Comparison of ENCODE assay signal across 9 mouse cellular contexts in genomic region chrX:166727823-166728621, GRCm38 (mm10).
DNase-seq lines count a peak whose midpoint lies in the region; ATAC-seq lines count a peak whose summit lies in the region.
"Had no signal": no experiment of that assay in that cellular context is flagged by ENCODE, and none has a peak within 500 bp of the region (broad histone marks: within the 10 kb centered on the region; RNA-seq: fewer than 3 reads in every experiment).

No protein-coding gene starts in this region.

- no peaks in the 10 kb centered on the region for H3K9me3 ChIP-seq in forebrain, embryonic 14.5 days (replicated peaks; ENCODE audit: control insufficient read depth, low read length)
- no peaks in the 10 kb centered on the region for H3K9me3 ChIP-seq in midbrain, embryonic 12.5 days

- peak; percentile 90 for ATAC-seq in forebrain, embryonic 14.5 days
- ATAC-seq in midbrain, embryonic 12.5 days (ENCODE audit: low FRiP score, low read depth), result peak; percentile 96
- no peak for ATAC-seq in erythroblast, adult 5-6 weeks (replicated peaks; ENCODE audit: low FRiP score, poor library complexity, severe bottlenecking)

- DNase-seq in heart, adult 8-10 months (ENCODE audit: low spot score), result peak; percentile 1
- no peak for DNase-seq in heart, postnatal 36 days
- peak; percentile 2 to 5 for DNase-seq in cerebellum, adult 18-20 months
- peak; percentile 71 for DNase-seq in forebrain, embryonic 14.5 days (ENCODE audit: low spot score)
- DNase-seq in frontal cortex, postnatal 10 days (ENCODE audit: low spot score in 2 of 2), result no peak
- DNase-seq in layer of hippocampus, adult 8-10 months (ENCODE audit: low spot score in 2 of 2), result no peak
- DNase-seq: gastrocnemius, adult 2 months had no signal

- H3K36me3 ChIP-seq in forebrain, embryonic 14.5 days (ENCODE audit: control insufficient read depth, insufficient read depth, low read length), result no peaks in the 10 kb centered on the region
- H3K36me3 ChIP-seq in midbrain, embryonic 12.5 days, result no peaks in the 10 kb centered on the region

- H3K27me3 ChIP-seq in forebrain, embryonic 14.5 days (replicated peaks; ENCODE audit: control insufficient read depth, insufficient read depth, low read length), result no peaks in the 10 kb centered on the region
- peaks cover 47% of the 10 kb centered on the region for H3K27me3 ChIP-seq in midbrain, embryonic 12.5 days

- H3K4me2 ChIP-seq in forebrain, embryonic 14.5 days (ENCODE audit: low read length), result no peak overlapping the region
- H3K4me2 ChIP-seq in midbrain, embryonic 12.5 days (replicated peaks), result no peak overlapping the region

- intact Hi-C loops in heart, postnatal 36 days (cut with DNase I), result loop anchor here (5.0 kb wide), 1 partner anchor 249 kb away; no protein-coding TSS in a partner anchor

- H3K27ac ChIP-seq in forebrain, embryonic 14.5 days (ENCODE audit: low read depth, low read length), result no peak overlapping the region
- H3K27ac ChIP-seq in midbrain, embryonic 12.5 days (replicated peaks), result no peak overlapping the region; the same call in 1 of the 2 replicates
- H3K27ac ChIP-seq: gastrocnemius, adult 2 months had no signal

- no peaks in the 10 kb centered on the region for H3K4me1 ChIP-seq in forebrain, embryonic 14.5 days (ENCODE audit: control insufficient read depth, insufficient read depth, low read length)
- H3K4me1 ChIP-seq in midbrain, embryonic 12.5 days, result 0 out of 2 replicates have a peak, but pooled peaks cover 6% of the 10 kb centered on the region

- no peak overlapping the region for H3K9ac ChIP-seq in forebrain, embryonic 14.5 days (ENCODE audit: low read length)
- no peak overlapping the region for H3K9ac ChIP-seq in midbrain, embryonic 12.5 days (replicated peaks)

- H3K4me3 ChIP-seq in forebrain, embryonic 14.5 days (ENCODE audit: low read depth, low read length), result no peak overlapping the region
- H3K4me3 ChIP-seq in midbrain, embryonic 12.5 days, result no peak overlapping the region
- H3K4me3 ChIP-seq: gastrocnemius, adult 2 months had no signal

- 26% methylated on average over 7 of the region's 7 CpGs for WGBS in forebrain, embryonic 14.5 days
- WGBS in midbrain, embryonic 12.5 days, result 28% methylated on average over 7 of the region's 7 CpGs

Comparison
In these comparisons a context has a peak if more than half of its experiments do, and no peak if none do; other contexts are left out.
1. DNase-seq: peak in heart, adult 8-10 months (single experiment), cerebellum, adult 18-20 months (2 of 2) and forebrain, embryonic 14.5 days (single experiment); none in heart, postnatal 36 days (0 of 2), frontal cortex, postnatal 10 days (0 of 2) and layer of hippocampus, adult 8-10 months (0 of 2).